Mouse (Mus musculus) T-cell, adult 2 months (primary cell): Measurements from ENCODE around the gene Hsd17b11.
"Not testable (repeated sequence)": the region's sequence is repeated elsewhere in the genome, so short reads cannot be mapped to it uniquely, and the experiment has no call there.

Source experiments
- DNase-seq: peaks from one replicate; pipeline ENCODE4 v3.0.0; 2022; ENCODE audit warnings: low spot score

Hsd17b11 gene

DNA sequence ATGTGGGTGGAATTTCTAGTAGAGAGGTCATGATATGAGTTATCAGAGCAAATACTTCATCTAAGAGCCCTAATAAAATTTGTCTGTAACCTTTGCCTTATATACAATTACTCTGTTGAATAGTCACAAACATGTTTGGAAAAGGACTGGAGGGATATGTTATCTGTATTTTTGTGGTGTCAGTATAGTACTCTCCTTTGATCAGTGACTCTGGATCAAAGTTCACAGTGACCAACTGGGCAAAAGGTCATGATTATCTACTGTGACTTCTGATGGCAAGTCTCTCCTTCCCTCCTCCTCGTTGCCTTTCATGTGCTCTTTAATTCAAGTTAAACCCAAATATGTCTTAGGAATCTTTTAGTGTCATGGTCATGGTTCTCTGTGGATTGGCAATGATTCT is 14.1 kb upstream of the Hsd17b11 start:
- DNase-seq = no peak

DNA sequence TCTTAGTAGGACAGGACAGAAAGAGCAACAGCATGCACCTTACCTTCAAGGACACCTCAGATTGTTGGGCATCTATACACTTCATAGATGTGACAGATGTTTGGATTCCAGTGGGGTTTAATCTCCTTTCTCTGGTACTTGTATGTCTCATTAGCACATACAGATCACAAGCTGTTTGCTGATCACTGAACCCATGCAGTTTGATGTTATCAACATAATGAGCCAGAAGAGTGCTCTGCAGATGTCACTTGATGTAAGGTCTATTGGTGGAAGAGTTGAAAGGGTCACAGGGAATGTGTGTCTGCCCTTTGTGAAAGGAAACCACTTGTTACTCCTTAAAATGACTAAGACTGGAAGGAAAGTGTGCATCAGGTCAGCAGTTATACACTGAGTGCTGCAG is 13.3 kb upstream of the Hsd17b11 start:
- no peak for DNase-seq

GRCm38 (mm10) chr5:104032434-104033097 is 10.8 kb upstream of the Hsd17b11 start:
- no peak for DNase-seq

DNA sequence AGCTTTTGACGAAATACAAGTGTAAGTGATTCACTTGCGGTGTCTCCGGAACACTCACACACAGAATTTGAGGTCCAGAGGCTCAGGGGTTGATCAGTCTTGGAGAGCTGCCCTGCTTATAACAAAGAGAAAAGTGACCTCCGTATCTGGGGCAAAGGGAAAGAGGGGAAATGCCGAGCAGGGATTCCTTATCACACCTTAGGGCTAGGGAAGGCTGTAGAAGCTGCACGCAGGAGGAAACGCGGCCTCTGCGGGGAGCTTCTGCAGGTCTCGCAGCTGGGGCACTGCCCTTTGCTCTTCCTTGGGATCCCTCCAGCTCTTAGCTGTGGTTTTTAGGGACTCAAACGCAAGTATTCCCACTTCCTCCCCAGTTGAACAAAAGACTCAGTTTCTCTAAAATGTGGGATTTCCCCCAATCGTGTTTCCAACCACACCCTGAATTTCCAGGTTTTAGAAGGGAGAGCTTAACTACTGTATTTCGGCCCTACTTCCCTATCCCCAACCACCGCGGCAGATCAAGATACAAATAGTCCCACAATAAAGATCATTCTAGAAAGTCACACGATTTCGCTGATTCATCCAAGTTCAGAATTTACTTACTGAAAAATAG is 3.6 kb upstream of the Hsd17b11 start:
- no peak for DNase-seq

GRCm38 (mm10) chr5:104024762-104025161 is 3.0 kb upstream of the Hsd17b11 start:
- DNase-seq = no peak

DNA sequence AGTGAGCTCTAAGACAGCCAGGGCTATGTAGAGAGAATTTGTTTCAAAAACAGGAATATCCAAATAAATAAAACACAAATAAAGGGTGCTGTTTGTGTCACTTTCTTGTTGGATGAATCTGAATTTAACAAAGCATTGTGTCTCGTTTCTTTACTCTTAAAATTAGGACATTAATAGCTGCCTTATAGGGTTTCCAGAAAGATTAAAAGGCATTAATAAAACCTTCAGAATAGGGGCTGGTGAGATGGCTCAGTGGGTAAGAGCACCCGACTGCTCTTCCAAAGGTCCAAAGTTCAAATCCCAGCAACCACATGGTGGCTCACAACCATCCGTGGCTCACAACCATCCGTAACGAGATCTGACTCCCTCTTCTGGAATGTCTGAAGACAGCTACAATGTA is 2.5 kb upstream of the Hsd17b11 start:
- DNase-seq = not testable (repeated sequence)

GRCm38 (mm10) chr5:104023289-104024020 is 1.7 kb upstream of the Hsd17b11 start:
- no peak for DNase-seq

- DNase-seq = no peak
These were observed 839 bp upstream of the Hsd17b11 start for GRCm38 (mm10) chr5:104022558-104022957.

- DNase-seq = no peak
These were observed 10.3 kb downstream of the Hsd17b11 start for GRCm38 (mm10) chr5:104011419-104011818.

DNA sequence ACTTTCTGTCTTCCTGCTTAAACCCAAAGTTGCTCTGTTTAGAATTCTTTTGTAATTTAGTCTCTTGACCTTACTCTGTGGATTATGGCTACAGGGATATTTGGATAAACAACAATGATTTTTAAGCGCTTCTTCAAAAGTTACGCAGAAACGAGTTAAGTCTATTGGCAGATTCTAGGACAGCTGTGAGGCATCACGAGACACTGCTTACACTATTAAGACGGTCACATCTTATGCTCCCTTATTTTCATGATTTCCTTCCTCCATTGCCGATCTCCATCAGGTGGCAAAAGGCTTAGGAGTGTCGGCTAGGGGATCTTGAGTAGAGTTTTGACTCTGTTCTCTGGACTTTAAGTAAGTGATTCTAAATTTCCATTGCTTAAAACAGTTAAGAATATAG is 11.5 kb downstream of the Hsd17b11 start:
- DNase-seq = no peak

GRCm38 (mm10) chr5:104009421-104009820 is 12.3 kb downstream of the Hsd17b11 start:
- DNase-seq = no peak

- DNase-seq = peak; percentile 21
These were observed 13.9 kb downstream of the Hsd17b11 start for GRCm38 (mm10) chr5:104007801-104008200.

DNA sequence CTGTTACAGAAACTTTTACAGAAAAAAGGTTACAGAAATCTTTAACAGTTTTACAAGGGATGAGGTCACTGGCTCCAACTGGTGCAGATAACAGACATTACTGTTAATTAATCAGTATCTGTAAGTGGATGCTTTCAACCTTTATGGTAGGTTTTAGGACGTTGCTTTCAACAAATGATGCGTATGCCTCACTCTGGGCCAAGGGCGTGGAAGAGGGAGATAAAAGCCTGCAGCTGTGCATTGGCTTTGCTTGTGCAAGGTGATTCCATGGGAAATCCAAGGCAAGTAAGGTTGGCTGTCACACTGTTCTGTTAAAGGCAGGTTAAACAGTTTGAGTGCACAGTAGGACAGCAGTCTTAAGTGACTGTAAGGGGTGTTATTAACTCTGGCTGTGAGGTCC is 14.9 kb downstream of the Hsd17b11 start:
- no peak for DNase-seq

- DNase-seq = no peak
These were observed 17.8 kb downstream of the Hsd17b11 start for GRCm38 (mm10) chr5:104003955-104004354.

GRCm38 (mm10) chr5:104003256-104003931 is 18.3 kb downstream of the Hsd17b11 start:
- DNase-seq = no peak

- no peak for DNase-seq
These were observed 19.0 kb downstream of the Hsd17b11 start for GRCm38 (mm10) chr5:104002549-104003255.

DNA sequence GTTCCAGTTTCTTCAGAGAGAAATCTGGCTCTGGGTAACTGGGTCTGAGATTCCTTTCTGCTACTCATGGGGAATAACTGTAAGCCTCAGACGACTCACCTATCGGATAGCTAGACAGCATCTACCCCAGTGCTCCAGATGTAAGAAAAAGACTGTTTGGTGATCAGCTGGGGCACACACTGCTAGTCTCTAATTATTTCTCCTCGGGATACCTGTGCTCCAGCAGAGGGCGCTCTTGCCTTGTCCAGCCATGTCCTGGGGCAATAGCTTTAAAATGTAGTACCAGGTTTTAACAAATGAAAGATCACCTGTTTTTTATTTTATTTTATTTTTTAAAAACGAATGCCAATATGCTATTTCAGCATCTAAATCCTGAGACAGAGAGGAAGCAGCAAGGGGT is 22.0 kb downstream of the Hsd17b11 start:
- DNase-seq = peak; percentile 75

- DNase-seq = no peak
These were observed 23.0 kb downstream of the Hsd17b11 start for GRCm38 (mm10) chr5:103998739-103999138.

- no peak for DNase-seq
These were observed 26.5 kb downstream of the Hsd17b11 start for GRCm38 (mm10) chr5:103995181-103995580.

DNA sequence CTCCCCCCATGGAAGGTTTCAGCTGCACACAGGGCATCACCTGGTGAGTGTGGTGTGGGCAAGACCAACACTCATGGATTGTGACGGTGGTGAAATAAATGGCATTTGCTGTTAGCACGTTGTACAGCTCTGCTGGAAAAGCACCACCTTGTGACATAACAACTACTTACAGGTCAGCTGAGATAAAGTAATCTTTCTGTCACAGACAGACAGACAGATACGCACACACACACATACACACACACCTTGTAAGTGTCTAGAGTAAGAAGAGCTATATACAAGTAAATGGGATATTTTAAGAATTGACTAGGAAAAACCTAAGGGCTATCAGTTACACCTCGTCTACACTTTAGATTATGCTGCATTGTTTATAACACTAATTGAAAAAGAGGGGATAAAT is 27.1 kb downstream of the Hsd17b11 start:
- DNase-seq = no peak

GRCm38 (mm10) chr5:103993601-103994000 is 28.1 kb downstream of the Hsd17b11 start:
- peak; percentile 15 for DNase-seq

- no peak for DNase-seq
These were observed 28.9 kb downstream of the Hsd17b11 start for GRCm38 (mm10) chr5:103992831-103993230.
